Mouse (Mus musculus) cerebellum, adult 9-10 months (tissue): Measurements from ENCODE around the gene Ksr1.

Source experiments
- DNase-seq: peaks from one replicate; pipeline ENCODE4 v3.0.0; 2022

Gene Ksr1

DNA sequence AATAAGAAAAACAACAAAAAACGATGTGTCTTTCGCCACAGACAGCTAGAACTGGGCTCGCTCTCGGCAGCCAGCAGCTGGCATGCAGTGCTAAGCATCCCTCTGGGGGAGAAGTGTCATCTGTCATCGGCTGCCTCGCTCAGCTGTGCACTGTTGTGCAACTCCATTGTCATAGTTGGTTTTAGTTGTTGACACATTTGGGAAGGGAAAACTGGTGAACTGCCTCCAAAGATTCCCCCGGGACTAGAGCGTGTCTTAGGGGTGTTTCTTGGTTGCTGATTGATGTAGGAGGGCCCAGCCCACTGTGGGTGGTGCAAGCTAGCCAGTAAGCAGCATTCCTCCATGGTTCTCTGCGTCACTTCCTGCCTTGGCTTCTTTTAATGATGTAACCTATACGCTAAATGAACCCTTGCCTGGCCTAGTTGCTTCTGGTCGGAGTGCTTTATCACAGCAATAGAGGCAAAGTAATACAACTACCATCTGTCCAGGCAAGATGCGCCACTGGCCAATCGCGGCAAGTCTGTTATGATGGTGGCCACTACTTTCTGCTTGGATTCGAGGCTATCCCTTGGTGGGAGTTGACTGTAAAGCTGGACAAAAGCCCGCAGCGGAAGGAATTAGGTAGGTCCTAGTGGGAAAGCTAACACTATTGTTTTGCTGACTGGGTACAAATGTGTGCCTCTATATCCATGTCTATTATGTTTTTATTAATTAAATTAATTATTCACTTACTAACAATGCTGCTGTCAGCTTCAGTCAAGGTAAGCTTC, 172.6 kb downstream of the Ksr1 start:
- no peak for DNase-seq

DNA sequence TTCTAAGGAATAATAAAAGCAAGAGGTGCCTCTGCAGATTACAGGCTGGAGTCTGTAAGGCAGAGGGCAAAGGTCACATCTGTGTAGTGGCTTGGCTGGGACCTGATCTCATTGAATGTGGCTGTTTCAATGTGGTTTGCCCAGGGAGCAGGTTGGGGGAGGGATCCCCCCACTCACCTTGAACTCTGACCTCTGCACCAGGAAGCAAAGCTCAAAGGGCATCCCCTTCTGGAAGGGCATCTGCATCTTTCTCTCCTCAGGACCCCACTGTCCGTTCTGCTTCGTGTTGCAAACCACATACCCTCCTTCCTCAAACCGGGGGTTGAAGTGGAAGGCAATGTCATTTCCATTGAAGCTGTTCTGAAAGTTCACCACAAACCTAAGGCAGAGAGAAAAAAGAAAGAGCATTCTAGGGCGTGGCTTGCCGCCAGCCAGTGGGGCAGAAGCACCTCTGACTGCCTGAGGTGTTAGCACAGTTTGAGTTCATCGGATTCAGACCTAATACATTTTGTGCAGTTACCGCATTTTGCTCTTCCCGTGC, 173.3 kb downstream of the Ksr1 start:
- DNase-seq: no peak

DNA sequence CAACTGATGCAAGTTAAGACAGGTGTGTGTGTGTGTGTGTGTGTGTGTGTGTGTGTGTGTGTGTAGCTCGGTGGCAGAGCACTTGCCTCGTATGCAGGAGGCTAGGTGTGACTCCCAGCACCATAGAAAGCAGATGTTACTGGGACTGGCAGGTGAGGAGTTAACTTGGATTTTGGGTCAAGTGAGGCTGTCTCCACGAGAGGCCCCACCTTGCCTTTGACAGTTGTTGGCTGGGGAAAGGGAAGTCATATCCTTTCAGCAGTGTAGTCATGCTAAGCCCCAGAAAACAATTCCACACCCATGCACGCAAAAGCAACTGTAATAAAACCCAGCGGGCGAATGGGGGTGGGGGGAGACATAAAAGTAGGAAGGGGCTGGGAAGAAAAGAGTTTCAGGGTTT, 173.9 kb downstream of the Ksr1 start:
- DNase-seq: no peak

DNA sequence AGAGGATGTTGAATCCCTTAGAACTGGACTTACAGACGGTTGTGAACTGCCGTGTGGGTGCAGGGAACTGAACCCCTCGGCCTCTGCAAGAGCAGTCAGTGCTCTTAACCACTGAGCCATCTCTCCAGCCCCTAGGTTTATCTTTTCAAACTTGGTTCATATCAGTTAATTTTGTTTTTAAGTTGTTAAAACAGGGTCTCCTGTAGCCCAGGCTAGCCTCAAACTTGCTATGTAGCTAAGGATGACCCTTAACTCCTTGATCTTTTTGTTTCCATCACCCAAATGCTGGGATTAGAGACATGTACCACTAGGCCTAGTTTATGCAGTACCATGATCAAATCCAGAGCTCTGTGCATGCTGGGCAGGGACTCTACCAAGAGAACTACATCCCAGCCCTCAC, 174.5 kb downstream of the Ksr1 start:
- DNase-seq: no peak

DNA sequence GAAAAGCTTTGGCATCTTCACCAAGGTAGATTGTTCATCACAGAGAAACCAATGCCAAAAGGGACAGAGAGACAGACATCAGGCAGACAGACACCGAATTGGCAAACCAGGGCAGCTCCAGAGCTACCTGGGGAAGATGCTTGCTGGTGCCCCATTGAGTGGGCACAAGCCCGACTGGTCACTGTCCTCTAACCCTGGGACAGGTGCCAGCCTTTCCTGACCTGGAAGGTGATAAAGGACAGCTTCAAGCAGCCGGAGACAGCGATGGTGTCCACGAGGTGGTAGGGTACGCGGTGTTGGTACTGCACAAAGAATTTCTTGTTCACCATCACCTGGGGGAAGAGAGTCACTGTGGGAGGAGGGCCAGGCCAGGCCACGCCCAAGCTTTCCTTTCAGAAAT, 175.1 kb downstream of the Ksr1 start:
- DNase-seq: no peak

DNA sequence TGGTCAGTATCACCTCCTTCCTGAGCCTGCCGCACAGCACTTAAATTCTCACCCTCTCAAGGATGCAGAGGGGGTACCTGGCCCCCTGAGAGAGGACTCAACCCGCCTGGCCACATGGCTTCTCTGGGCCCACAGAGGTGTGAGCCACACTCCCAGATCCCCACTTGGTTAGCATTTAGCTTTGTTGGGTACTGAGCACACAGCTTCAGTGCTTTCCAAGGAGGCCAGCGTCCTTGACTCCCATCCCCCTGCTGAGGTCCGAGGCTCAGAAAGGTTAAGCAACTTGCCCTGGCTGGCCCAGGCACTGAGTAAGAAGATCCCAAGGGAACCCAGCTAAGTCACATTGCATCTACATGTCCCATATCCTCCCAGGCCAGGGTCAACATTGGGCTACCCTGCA, 178.1 kb downstream of the Ksr1 start:
- DNase-seq: no peak

DNA sequence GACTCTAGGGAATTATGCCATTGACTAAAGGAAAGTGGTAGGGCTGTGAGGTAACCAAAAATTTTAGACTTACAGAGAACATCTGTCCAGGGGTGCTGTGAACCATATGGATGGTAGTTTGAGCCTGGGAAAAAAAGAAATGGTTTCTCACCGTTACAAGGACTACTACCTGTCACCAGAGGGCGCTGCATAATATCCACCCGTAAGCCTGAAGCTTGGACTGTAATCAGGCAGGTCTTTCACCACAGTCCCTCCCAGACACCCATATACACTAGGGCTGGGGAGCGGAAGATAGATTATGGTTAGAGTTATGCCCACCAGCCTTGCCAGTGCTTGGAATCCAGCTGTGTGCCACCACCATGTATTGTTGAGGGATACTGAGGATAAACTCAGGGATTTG, 178.8 kb downstream of the Ksr1 start:
- DNase-seq: peak; percentile 24
